In the genomic region with DNA sequence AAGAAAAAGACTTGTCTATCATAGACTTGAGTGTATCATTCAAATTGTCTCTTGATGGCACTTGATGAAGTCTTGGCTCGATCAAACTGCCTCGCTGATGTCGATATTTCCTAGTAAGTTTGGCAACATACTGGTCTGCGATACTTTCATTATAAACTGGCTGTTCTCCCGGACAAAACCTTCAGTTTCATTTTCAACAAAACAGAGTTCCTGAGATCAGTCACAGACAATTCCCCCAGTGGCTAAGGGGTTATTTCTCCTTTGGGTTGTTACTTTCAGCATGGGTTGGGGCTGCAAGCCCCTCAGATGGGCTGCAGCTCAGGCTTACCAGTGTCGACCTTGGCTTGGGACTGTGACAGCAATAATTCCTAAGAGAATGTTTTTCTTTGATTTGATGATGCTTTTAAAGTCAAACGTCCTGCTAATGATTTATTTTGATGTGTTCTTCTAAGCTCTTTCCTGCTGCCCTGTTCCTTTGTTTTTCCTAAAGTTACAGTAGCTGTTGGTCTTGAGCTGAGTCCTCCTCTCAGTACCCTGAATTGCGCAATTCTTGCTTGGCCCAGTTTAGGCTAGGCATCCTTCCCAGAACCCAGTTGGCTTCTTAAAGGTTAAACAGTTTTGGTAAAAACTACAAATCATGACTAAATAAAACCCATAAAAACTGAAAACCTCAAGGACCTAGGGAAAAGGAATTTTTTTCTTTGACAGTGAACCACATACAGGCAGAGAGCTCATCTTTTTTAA, we compare ENCODE assay signal across 7 mouse cellular contexts.
DNase-seq lines count a peak whose midpoint lies in the region; ATAC-seq and TF ChIP-seq lines count a peak whose summit lies in the region.

No protein-coding gene starts in this region.

- H3K4me1 ChIP-seq in heart, embryonic 14.5 days (ENCODE audit: control insufficient read depth in 2 of 2, insufficient read depth in 2 of 2, low read length in 2 of 2), result peaks cover 2 to 11% of the 10 kb centered on the region in 2 experiments; a peak in 3 of 4 replicates
- peaks cover 22% of the 10 kb centered on the region for H3K4me1 ChIP-seq in lung, embryonic 15.5 days

- peaks cover 5% of the 10 kb centered on the region for H3K79me3 ChIP-seq in C2C12 (ENCODE audit: low read depth)

- H3ac ChIP-seq in C2C12 (ENCODE audit: control insufficient read depth, insufficient read length, low read depth), result peak overlapping the region; percentile 23

- peaks cover 19% of the 10 kb centered on the region for H3K36me3 ChIP-seq in C2C12 (ENCODE audit: control insufficient read depth, insufficient read depth)
- H3K36me3 ChIP-seq in heart, embryonic 14.5 days (ENCODE audit: control insufficient read depth, insufficient read depth, low read length), result no peaks in the 10 kb centered on the region
- H3K36me3 ChIP-seq in lung, embryonic 15.5 days, result 0 out of 2 replicates have a peak, but pooled peaks cover 3% of the 10 kb centered on the region

- no peak for TF ChIP-seq CTCF in C2C12 (IDR thresholded peaks at IDR 0.05; ENCODE audit: control insufficient read depth, insufficient read depth, insufficient read length)

- H3K4me2 ChIP-seq in heart, embryonic 14.5 days (ENCODE audit: low read length), result 0 out of 2 replicates have a peak overlapping the region, but pooled peaks have one; percentile 14
- peak overlapping the region; percentile 26; the same call in 1 of the 2 replicates for H3K4me2 ChIP-seq in lung, embryonic 15.5 days

- WGBS in heart, embryonic 14.5 days, result 71% methylated on average over 8 of the region's 8 CpGs
- WGBS in lung, embryonic 15.5 days, result 39% methylated on average over 8 of the region's 8 CpGs

- ATAC-seq in heart, embryonic 14.5 days (ENCODE audit: insufficient number of reproducible peaks, insufficient read depth, low FRiP score, low read depth), result no peak
- ATAC-seq in lung, embryonic 15.5 days (ENCODE audit: borderline replicate concordance, extremely low read depth, low FRiP score, low TSS enrichment), result no peak

- peak; percentile 95 for DNase-seq in adipocyte (ENCODE audit: low spot score)
- DNase-seq in right cerebral cortex, postnatal 14 days, result no peak
- no peak for DNase-seq in right cerebral cortex, adult 18-20 months
- no peak for DNase-seq in yolk sac, embryonic 10.5 days (ENCODE audit: low spot score)

- peak overlapping the region; percentile 4 to 21; a peak in 3 of 4 replicates for H3K27ac ChIP-seq in heart, embryonic 14.5 days (replicated peaks in 1 of 2; ENCODE audit: control insufficient read depth in 1 of 2, insufficient read depth in 1 of 2, low read depth in 2 of 2, low read length in 2 of 2)
- H3K27ac ChIP-seq in lung, embryonic 15.5 days, result peak overlapping the region; percentile 45

- H3K9me3 ChIP-seq in heart, embryonic 14.5 days (ENCODE audit: control insufficient read depth, low read length), result no peaks in the 10 kb centered on the region
- no peaks in the 10 kb centered on the region for H3K9me3 ChIP-seq in lung, embryonic 15.5 days

- H3K79me2 ChIP-seq in C2C12 (ENCODE audit: control insufficient read depth, insufficient read depth), result peaks cover 25% of the 10 kb centered on the region

- H3K27me3 ChIP-seq in C2C12 (ENCODE audit: control insufficient read depth, insufficient read depth, insufficient read length), result no peaks in the 10 kb centered on the region
- no peaks in the 10 kb centered on the region for H3K27me3 ChIP-seq in heart, embryonic 14.5 days (ENCODE audit: control insufficient read depth, insufficient read depth, low read length)
- no peaks in the 10 kb centered on the region for H3K27me3 ChIP-seq in lung, embryonic 15.5 days

- H3K9ac ChIP-seq in heart, embryonic 14.5 days (ENCODE audit: low read length), result no peak overlapping the region
- no peak overlapping the region for H3K9ac ChIP-seq in lung, embryonic 15.5 days

- H3K4me3 ChIP-seq in C2C12 (ENCODE audit: insufficient read depth, poor library complexity, severe bottlenecking), result no peak overlapping the region
- H3K4me3 ChIP-seq in heart, embryonic 14.5 days (ENCODE audit: control insufficient read depth in 1 of 2, insufficient read depth in 1 of 2, low read depth in 1 of 2, low read length in 2 of 2), result no peak overlapping the region
- H3K4me3 ChIP-seq in lung, embryonic 15.5 days, result no peak overlapping the region

TF ChIP-seq in C2C12, 6 proteins besides CTCF, POLR2A, EP300 and RAD21:
- TF ChIP-seq CEBPB (IDR thresholded peaks at IDR 0.05; ENCODE audit: low read depth) (peak; percentile 100), USF1 (IDR thresholded peaks at IDR 0.05; ENCODE audit: low read depth) (no peak)
